Mouse (Mus musculus) kidney, adult 2 months (tissue): ENCODE measurements around the gene Foxd1.

Experiments used
- CTCF ChIP-seq: fragments of 200-500 bp; conservative IDR thresholded peaks from 2 replicates; pipeline ENCODE4 v1.5.1; 2011; ENCODE audit warnings: low read depth, mild to moderate bottlenecking, control low read depth, low read length, moderate library complexity, mixed read lengths; ENCODE audit not compliant: insufficient read depth, insufficient read length
- POLR2A ChIP-seq: fragments of 200-500 bp; IDR thresholded peaks from one replicate; pipeline ENCODE4 v1.6.1; 2011; ENCODE audit warnings: low read depth, low read length, control low read depth

GRCm38 (mm10) chr13:98383911-98384498 lies 30.0 kb downstream of the Foxd1 start:
- TF ChIP-seq POLR2A (no peak), CTCF (no peak)
